Mouse (Mus musculus): ENCODE data around the gene Ociad1. TPM values are rescaled to one million over a fixed set of nuclear protein-coding genes. Genes with fewer than 3 reads are reported as not detected.

The Ociad1 gene
- 88.3 and 88.6 TPM in 2 replicates for polyA plus RNA-seq (2012; rRNA removed)

DNA sequence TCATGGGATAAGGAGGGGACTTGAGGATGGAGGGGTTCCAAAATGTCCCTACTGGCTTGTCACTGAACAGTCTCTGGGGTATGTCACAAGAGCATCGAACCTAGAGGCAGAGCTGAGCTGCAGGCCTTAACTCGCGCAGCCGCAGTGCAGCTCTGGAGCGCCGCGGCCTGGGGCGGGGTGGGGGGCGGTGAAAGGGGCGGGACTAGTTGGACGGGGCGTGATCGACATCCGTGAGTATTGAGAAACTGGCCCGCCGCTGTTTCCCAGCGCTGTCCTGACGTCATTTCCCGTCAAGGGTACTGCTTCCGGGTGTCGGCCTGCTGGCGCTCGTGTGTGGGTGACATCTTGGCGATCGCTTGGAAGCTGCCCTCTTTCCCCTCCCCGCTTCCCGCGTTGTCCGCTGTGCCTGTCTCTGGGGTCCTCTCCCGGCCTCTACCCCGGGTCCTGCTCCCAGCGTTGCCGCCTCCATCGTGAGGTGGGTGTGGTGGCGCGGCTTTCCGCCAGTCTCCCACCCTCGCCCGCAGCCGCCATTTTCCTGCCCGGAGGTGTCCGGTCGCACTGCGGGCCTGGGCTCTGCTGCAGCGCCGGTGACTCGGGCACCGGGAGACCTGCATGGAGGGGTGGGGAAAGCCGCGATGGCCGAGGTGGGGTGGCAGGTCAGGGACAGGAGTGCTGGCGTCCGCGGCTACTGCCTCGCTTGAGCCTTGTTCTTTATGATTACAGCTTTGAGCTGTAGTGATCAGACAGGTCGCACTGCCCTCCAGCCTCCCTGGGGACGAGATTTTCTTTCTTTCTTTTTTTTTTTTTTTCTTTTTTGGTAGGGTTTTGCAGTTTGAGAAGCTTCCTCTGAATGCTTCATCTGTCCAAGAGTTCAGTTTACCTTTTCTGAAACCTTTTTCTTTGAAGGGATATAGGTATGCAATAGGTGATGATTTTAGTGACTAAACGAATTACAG, at the start of gene Ociad1:
Gene Ociad1 (plus strand): TSS at position 283 of the 956 bp plus-strand sequence.

DNA sequence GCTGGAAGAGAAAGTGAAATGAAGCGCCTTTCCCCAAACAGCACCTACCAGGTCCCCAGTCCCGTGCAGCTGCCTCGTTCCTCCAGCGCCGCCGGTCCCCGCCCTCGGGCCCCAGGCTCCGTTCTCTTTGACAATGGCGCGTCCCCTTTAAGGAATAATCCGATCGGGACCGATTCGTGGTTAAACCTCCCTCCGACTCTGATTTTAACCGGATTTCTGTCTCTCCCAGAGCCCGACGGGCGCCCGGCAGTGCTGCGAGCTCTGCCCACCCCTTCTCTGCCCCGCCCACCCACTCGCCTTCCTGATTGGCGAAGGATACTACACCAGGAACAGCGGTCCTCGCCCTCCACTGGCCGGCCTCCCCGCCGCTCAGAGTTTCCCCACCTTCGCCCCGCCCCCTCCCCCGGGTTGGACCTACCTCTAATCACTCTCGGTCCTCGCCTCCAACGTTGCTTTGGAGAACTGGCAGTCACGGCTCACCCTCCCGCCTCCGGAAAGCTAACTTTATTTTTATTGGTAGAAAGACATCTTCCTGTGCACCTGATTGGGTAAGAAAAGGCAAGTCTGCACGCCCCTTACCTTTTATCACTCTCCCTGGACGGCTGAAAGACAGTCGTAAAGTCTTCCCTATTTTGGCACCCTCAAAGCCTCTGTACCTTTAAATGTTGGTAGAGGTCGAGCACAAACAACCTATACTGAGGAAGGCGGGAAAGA, 36.1 kb upstream of the Ociad1 start, which contains the start of gene Fryl:
Gene Fryl (minus strand): TSS at position 268 of the 714 bp plus-strand sequence.

DNA sequence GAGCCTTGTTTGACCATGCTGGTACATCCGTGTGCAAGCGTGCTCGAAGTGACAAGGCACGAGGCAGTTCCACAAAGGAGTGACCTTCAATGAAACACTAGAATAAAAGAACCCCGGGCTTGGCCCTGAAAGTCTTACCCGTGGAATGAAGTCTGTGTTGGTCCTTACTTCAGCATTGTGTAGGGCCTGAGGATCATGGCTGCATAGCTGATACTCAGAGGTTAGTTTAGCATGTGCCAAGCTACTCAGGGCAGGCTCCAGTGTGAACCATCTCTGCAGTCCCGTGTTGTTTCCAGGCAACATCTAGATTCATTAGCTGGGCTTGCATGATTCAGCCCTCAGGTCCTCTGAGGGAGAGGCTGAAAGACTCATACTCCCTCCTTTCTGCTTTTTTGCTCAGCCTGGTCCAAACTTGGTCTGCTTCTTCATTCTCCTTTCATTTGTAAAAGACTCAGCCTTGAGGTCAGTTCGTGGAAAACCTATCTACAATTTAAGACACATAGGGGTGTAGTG, 48.2 kb downstream of the Ociad1 start, which contains the start of gene Ociad2:
Gene Ociad2 (minus strand): TSS at position 306 of the 513 bp plus-strand sequence.

Other genes starting within 250 kb of the Ociad1 start
- 18.8 and 23.5 TPM in 2 replicates for gene Fryl, start 36.2 kb upstream of the Ociad1 start, polyA plus RNA-seq (2012; rRNA removed)
- gene Ociad2, start 48.2 kb downstream of the Ociad1 start, polyA plus RNA-seq (2012; rRNA removed) = 0.71 and 0.92 TPM in 2 replicates
- 0.02 TPM in 1 of 2 replicates, not detected in the other for gene Cwh43, start 113.3 kb downstream of the Ociad1 start, polyA plus RNA-seq (2012; rRNA removed)
- 1.9 TPM in 2 replicates for gene Dcun1d4, start 188.2 kb downstream of the Ociad1 start, polyA plus RNA-seq (2012; rRNA removed)

Data from liver, embryonic 14 days (tissue).